Mouse (Mus musculus) liver, embryonic 11.5 days (tissue): Measurements from ENCODE around the gene Bcan. TPM values are rescaled to one million over a fixed set of nuclear protein-coding genes. Genes with fewer than 3 reads are reported as not detected.
A peak's percentile ranks its signal among the peaks of the same experiment; 100 is the strongest.

ENCODE experiments used
- ATAC-seq: fragments of 200-750 bp; cut with Nextera tagmentation; replicated peaks from 2 replicates; pipeline ENCODE4 v1.8.0; 2017; ENCODE audit warnings: moderate number of reproducible peaks, mild to moderate bottlenecking, moderate TSS enrichment, moderate library complexity; ENCODE audit not compliant: low FRiP score
- DNase-seq: peaks from one replicate; pipeline ENCODE4 v3.0.0-alpha.2; 2017; ENCODE audit warnings: low spot score
- H3K27ac ChIP-seq: fragments of 300-500 bp; sonication (generic); 2 replicates; pipeline ENCODE4 v1.5.1; 2014; ENCODE audit warnings: mild to moderate bottlenecking, low read depth, low read length, control low read depth
- H3K27me3 ChIP-seq: fragments of 300-500 bp; sonication (generic); replicated peaks from 2 replicates; pipeline ENCODE4 v1.6.1; 2014; ENCODE audit warnings: low read length, mixed read lengths; ENCODE audit not compliant: control insufficient read depth, insufficient read depth
- H3K36me3 ChIP-seq: fragments of 300-500 bp; sonication (generic); 2 replicates; pipeline ENCODE4 v1.6.1; 2014; ENCODE audit warnings: mild to moderate bottlenecking, low read length, moderate library complexity, mixed read lengths; ENCODE audit not compliant: control insufficient read depth, insufficient read depth
- H3K4me1 ChIP-seq: fragments of 300-500 bp; sonication (generic); replicated peaks from 2 replicates; pipeline ENCODE4 v1.6.1; 2014; ENCODE audit warnings: low read length, mixed read lengths; ENCODE audit not compliant: control insufficient read depth, insufficient read depth
- H3K4me2 ChIP-seq: fragments of 300-500 bp; sonication (generic); 2 replicates; pipeline ENCODE4 v1.6.1; 2014; ENCODE audit warnings: mild to moderate bottlenecking, control low read depth, moderate library complexity
- H3K4me3 ChIP-seq: fragments of 300-500 bp; sonication (generic); 2 replicates; pipeline ENCODE4 v1.5.1; 2014; ENCODE audit warnings: low read depth, low read length, control low read depth
- H3K9ac ChIP-seq: fragments of 300-500 bp; sonication (generic); 2 replicates; pipeline ENCODE4 v1.6.1; 2014; ENCODE audit warnings: low read depth, low read length, control low read depth
- H3K9me3 ChIP-seq: fragments of 300-500 bp; sonication (generic); 2 replicates; pipeline ENCODE4 v1.6.1; 2016; ENCODE audit warnings: low read length, inconsistent platforms, mixed read lengths; ENCODE audit not compliant: control insufficient read depth
- WGBS: fragments of 180-500 bp; shearing (Covaris S2); extraction: QIAGEN DNeasy Blood & Tissue Kit; methylation state at CpG from one replicate; pipeline ENCODE4 v1.1.7; 2014; 5-methylcytosine and 5-hydroxymethylcytosine counted together
- polyA plus RNA-seq: library from polyadenylated mRNA; unstranded; fragments of >200 nt; fragmentation: Nextera tagmentation; extraction: Ambion mirVana; gene quantifications from 2 replicates; pipeline ENCODE4 v1.2.1, GENCODE M21; 2014

Gene Bcan
- polyA plus RNA-seq: 0.08 TPM in 1 of 2 replicates, not detected in the other

DNA sequence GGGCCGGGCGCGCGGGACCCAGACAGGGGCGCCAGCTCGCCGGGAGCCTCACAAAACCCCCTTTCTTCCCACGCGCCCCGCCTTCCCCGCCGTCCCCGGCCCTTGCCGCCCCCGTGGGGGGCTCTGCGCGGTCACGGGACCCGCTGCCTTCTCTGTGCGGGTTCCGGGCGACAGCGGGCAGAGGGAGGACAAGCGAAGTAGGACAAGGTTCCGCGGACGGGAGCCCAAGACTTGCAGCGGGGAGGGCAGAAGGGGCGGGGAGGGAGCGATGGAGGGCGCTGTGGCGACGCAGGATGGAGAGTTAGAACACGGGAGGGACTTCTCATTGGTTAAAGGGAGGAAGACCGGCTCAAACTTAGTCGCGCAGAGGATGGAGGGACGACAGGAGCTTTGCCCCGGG lies at the start of gene Bcan:
Gene Bcan, minus strand, starts transcription at position 50 of the 400 bp plus-strand sequence.
- 2% methylated on average over 33 of the region's 39 CpGs for WGBS
- Histone ChIP-seq H3K4me1 (no peaks in the 10 kb centered on the region; the same call in 1 of the 2 replicates), H3K27ac (no peak within 1 kb of the TSS), H3K9ac (no peak within 1 kb of the TSS), H3K4me3 (peak within 1 kb of the TSS; percentile 34), H3K4me2 (peak within 1 kb of the TSS; percentile 49), H3K27me3 (peaks cover 88% of the 10 kb centered on the region), H3K36me3 (no peaks in the 10 kb centered on the region), H3K9me3 (no peaks in the 10 kb centered on the region)
- DNase-seq (no peak), ATAC-seq (no peak)

DNA sequence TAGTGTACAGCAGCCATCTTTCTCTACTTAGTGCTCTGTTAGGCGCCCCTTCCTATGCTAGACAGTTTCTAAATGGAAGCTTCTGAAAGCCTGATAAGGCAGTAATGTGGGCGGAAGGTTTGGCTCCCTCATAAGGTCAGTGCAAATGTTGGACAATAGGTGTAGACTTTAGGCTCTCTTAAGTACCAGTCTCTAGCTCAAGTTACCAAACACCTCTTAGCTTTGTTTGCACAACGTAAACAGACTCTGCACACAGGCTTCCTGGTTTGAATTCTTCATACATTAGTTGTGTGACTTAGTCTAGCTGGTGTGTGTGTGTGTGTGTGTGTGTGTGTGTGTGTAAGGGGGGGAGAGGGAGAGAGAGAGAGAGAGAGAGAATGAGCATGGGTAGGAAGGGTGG lies 49.5 kb upstream of the Bcan start:
- WGBS: 67% methylated on average over 3 of the region's 3 CpGs
- H3K36me3 ChIP-seq: peaks cover 36% of the 10 kb centered on the region; the same call in 1 of the 2 replicates

DNA sequence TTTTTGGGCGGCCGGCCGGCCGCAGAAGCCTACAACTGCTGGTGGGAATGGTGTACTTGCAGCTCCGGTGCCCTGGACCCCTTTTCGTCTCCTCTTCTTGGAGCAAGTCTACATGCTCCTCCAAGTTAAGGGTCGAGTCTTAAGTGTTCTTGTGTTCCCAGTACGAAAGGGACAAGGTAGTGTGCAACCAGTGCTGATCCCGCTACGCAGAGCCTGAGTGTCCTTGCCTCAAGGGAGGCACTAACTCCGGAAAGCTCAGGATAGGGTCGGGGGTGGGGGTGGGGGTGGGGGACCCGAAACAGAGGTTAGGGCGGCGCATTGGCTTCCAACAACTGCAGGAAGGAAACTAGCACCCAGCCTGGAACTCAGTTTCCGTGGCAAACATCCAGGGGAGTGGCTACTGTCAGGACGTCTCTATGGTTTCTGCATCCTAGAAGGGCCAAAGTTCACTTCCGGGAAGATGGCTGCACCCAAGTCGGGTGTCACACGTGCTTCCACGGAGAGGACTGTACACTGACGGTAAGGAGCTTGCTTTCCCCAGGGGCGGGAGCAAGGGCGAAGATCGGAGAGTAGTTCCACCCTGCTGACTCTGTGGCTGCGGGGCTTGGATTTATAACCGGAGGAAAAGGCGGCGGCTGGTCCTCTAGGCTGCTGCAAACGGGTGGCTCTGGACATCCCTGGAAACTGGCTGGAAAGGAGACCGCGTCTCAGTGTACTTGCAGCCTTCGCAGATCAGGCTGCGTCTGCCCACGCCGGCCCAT lies 42.8 kb upstream of the Bcan start, which contains the start of gene Gpatch4:
Gene Gpatch4, plus strand, starts transcription at position 448 of the 761 bp plus-strand sequence.
- Histone ChIP-seq H3K9me3 (no peaks in the 10 kb centered on the region), H3K36me3 (peaks cover 5% of the 10 kb centered on the region; the same call in 1 of the 2 replicates), H3K27ac (peak within 1 kb of the TSS; percentile 55; the same call in 1 of the 2 replicates), H3K9ac (peak within 1 kb of the TSS; percentile 81), H3K4me1 (peaks cover 7% of the 10 kb centered on the region; the same call in 1 of the 2 replicates), H3K4me2 (peak within 1 kb of the TSS; percentile 87), H3K4me3 (peak within 1 kb of the TSS; percentile 93), H3K27me3 (no peaks in the 10 kb centered on the region; the same call in 1 of the 2 replicates)
- DNase-seq (peak; percentile 82), ATAC-seq (peak; percentile 96)
- WGBS: 9% methylated on average over 36 of the region's 36 CpGs

More for the DNA sequence above, 49.5 kb upstream of the Bcan start:
- 0 out of 2 replicates have a peak, but pooled peaks cover 3% of the 10 kb centered on the region for H3K4me1 ChIP-seq
- no peak overlapping the region for H3K4me2 ChIP-seq
- DNase-seq: no peak
- H3K4me3 ChIP-seq: no peak overlapping the region
- H3K9me3 ChIP-seq: no peaks in the 10 kb centered on the region
- ATAC-seq: no peak
- no peak overlapping the region for H3K27ac ChIP-seq
- no peak overlapping the region for H3K9ac ChIP-seq
- no peaks in the 10 kb centered on the region for H3K27me3 ChIP-seq

DNA sequence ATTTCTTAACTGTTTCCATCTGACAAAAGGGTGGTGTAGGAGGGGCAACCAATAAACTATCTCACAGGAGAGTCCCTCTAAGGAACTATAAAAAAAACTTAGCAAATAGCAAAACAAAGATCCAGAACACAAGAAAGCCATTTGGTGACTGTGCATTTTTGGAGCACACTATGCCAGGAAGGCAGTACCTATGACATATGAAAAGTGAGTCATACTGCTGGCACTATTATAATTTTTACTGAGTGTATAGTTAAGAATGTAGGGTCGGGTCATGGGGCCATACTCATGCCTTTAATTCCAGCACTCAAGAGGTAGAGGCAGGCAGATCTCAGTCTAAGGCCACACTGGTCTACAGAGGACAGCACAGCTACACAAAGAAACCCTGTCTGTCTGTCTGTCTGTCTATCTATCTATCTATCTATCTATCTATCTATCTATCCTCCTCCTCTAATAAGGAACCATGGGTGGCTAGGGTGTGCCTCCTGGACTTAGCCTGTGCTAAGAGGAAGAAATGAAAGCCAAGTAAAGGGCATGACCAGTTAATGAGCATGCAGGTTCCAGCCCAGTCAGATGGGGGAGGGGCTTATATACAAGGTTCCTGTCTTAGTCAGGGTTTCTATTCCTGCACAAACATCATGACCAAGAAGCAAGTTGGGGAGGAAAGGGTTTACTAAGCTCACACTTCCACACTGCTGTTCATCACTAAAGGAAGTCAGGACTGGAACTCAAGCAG lies 35.7 kb upstream of the Bcan start:
- Histone ChIP-seq H3K9ac (no peak overlapping the region), H3K9me3 (no peaks in the 10 kb centered on the region), H3K27ac (no peak overlapping the region), H3K36me3 (no peaks in the 10 kb centered on the region), H3K27me3 (peaks cover 22% of the 10 kb centered on the region), H3K4me3 (no peak overlapping the region), H3K4me1 (no peaks in the 10 kb centered on the region), H3K4me2 (no peak overlapping the region)
- ATAC-seq (no peak), DNase-seq (no peak)
- WGBS: 45% methylated on average over 1 of the region's 1 CpGs

DNA sequence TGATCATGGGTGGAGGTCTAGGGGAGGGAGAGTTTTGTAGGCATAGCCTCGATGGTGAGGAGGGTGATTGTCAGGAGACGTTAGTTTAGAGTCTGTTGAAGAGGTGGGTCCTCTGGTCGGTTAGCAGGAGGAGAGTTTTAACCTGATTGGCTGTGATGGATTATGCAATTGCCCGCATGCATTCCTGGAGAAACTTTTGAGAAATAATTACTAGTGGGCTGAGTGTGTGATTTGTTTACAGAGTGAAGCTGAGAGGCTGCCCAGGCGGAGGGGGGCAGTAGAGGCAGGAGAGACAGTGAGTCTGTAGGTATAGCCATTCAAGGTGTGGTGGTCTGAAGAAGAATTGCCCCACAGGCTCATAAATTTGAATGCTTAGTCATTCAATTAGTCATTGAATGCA lies 33.5 kb upstream of the Bcan start:
- no peak overlapping the region for H3K27ac ChIP-seq
- no peak overlapping the region for H3K4me2 ChIP-seq
- H3K4me1 ChIP-seq: no peaks in the 10 kb centered on the region
- no peaks in the 10 kb centered on the region for H3K36me3 ChIP-seq
- no peak for DNase-seq
- ATAC-seq: no peak
- H3K27me3 ChIP-seq: peaks cover 32% of the 10 kb centered on the region
- H3K9ac ChIP-seq: no peak overlapping the region
- 58% methylated on average over 5 of the region's 5 CpGs for WGBS
- no peak overlapping the region for H3K4me3 ChIP-seq
- no peaks in the 10 kb centered on the region for H3K9me3 ChIP-seq

DNA sequence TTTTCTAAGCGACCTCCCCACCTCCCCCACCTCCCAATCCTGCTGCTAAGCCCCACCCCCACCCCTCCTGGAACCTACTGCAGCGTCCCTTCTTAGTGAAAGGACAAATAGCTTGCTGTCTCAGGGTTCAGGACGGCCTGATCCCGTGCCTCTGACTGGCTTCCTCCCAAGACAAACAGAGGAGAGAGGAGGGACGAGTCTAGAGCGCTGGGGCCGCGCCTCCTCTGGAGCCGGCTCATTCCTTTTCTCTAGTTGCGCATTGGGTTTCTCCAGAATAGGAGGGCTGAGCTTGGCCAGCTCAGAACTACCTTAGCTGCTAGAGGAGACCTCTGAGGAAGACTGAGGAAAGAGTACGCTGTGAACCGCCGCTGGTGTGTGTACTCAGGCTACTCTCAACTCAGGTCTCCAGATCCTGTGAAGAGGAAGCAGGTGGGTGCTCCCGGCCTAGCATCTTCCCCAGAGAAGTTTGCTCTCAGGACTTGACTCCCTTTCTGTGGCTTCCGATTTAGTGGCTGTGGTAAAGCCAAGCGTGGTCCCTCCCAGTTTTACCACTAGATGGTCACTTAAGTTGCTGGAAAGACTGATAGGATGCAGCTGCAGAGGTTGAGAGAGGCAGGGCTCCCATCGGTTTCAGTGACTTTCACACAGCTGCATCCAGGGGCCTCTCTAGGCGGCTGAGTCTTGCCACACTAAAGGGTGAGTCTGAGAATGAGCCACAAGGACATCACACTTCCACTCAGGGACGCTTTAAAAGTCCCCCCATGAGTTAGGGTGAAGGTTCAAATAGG lies 30.8 kb upstream of the Bcan start:
- peaks cover 37% of the 10 kb centered on the region for H3K27me3 ChIP-seq
- no peak overlapping the region for H3K9ac ChIP-seq
- no peaks in the 10 kb centered on the region for H3K4me1 ChIP-seq
- no peak overlapping the region; the same call in 1 of the 2 replicates for H3K4me2 ChIP-seq
- no peaks in the 10 kb centered on the region for H3K36me3 ChIP-seq
- 11% methylated on average over 19 of the region's 19 CpGs for WGBS
- DNase-seq: no peak
- peaks cover 6% of the 10 kb centered on the region; the same call in 1 of the 2 replicates for H3K9me3 ChIP-seq
- no peak overlapping the region for H3K27ac ChIP-seq
- ATAC-seq: no peak
- H3K4me3 ChIP-seq: no peak overlapping the region

DNA sequence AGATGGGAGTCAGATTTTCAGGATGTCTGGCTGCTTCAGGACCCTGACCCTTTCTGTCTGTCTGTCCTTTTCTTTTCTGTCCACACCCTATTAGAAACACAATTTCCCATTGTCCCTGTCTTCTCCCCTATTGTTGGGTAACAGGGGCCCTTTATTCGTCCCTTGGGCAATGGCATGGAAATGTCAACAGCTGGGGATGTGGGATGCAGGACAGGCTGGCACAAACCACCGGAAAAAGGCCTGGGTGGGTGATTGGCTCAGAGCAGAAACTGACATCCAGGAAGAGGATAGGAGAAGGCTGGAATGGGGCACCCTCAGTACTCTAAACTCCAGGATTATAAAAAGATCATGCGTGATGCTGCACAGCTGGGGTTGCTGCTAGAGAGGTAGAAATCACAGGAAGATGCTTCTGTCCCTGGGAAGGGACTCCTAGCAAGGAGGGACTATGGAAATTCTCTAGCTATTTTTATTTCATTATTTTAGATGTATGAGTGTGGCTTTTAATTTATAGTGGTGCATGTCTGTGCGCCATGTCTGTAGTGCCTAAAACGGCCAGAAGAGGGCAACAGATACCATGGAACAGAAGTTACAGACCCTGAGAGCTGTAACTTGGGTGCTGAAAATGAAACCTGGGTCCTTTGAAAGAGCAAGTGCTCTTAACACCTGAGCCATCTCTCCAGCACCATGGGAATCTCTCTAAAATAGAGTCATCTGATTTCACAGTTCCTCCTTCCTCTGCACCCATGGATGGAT lies 27.6 kb upstream of the Bcan start, which contains the start of gene Hapln2:
Gene Hapln2, minus strand, starts transcription at position 150 of the 753 bp plus-strand sequence.
- no peak for DNase-seq
- Histone ChIP-seq H3K9ac (no peak within 1 kb of the TSS), H3K27me3 (peaks cover 65% of the 10 kb centered on the region), H3K36me3 (no peaks in the 10 kb centered on the region), H3K9me3 (peaks cover 6% of the 10 kb centered on the region; the same call in 1 of the 2 replicates), H3K4me2 (no peak within 1 kb of the TSS), H3K4me3 (no peak within 1 kb of the TSS), H3K27ac (no peak within 1 kb of the TSS), H3K4me1 (peaks cover 9% of the 10 kb centered on the region)
- WGBS: 50% methylated on average over 5 of the region's 5 CpGs
- no peak for ATAC-seq
